Mouse (Mus musculus): ENCODE results near the gene Tbc1d22b.
A peak's percentile ranks its signal among the peaks of the same experiment; 100 is the strongest.
"Not testable (repeated sequence)": the region's sequence is repeated elsewhere in the genome, so short reads cannot be mapped to it uniquely, and the experiment has no call there.

Tbc1d22b gene

GRCm38 (mm10) chr17:29549543-29550428 lies at the start of gene Tbc1d22b, which contains the start of gene Gm17657:
Tbc1d22b (plus strand) TSS chr17:29549785.
Gm17657 (minus strand) TSS chr17:29549638.
- peak; percentile 76 for DNase-seq (ENCODE audit: low spot score)

GRCm38 (mm10) chr17:29500243-29500740 lies 49.3 kb upstream of the Tbc1d22b start:
- no peak for DNase-seq (ENCODE audit: low spot score)

GRCm38 (mm10) chr17:29500802-29501469 lies 48.6 kb upstream of the Tbc1d22b start:
- no peak for DNase-seq (ENCODE audit: low spot score)

- DNase-seq (ENCODE audit: low spot score), result no peak
Measured at GRCm38 (mm10) chr17:29502005-29502668, 47.4 kb upstream of the Tbc1d22b start.

DNA sequence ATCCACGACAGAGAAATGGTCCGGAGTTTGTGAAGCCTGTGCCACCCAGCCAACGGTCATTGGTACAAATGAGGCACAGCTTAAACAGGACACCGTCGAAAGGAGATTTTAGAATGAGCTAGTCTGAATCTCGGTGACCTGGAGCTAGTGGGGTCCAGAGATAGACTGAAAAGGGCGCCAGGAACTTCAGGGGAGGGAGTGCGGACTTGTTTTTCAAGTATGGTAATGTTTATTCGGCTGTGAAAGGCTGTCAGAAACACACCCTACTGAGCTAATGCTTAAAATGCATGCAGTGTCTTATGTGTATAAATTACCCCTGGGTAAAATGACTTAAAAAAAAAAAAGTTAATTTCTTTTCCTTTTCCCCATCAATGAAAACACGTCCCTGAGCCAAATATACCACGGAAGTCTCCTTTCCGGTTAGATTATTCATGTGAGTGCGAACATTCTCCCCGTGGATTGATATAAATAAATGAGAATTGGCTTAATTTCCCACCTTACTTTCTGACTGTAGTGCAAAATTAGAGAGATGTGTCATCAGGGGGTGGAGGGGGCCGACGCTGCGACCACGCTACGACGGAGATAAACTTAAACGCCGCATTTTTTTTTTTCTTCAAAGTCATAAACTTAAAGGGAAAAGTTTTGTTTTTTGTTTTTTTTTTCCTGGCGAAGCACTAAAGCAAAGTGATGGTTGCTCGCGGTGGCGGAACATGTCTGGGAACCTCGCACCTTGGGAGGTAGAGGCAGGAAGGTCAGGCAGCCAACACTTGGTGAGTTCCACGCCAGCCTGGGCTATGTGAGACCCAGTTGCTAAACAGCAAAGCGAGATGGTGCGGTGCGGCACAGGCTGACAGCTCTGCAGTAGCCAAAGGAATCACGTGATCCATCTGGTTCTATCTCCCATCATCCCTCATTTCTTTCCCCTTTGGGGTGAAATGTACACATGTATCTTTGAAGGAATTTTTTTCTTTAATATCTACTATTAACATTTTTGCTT lies 46.6 kb upstream of the Tbc1d22b start:
- no peak for DNase-seq (ENCODE audit: low spot score)

DNA sequence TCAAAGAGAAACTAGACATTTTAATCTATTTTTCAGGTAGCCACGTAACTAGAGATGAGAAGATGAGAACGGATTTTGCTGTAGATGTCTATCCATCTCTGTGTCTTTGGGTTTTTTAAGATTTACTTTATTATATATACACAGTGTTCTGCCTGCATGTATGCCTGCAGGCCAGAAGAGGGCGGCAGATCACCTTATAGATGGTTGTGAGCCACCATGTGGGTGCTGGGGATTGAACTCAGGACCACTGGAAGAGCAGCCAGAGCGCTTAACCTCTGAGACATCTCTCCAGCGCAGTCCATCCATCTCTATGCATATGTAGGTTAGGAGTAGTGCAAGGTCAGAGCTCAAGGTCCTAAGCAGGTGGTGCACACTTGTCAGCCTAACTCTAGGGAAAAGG lies 45.9 kb upstream of the Tbc1d22b start:
- DNase-seq (ENCODE audit: low spot score), result no peak

GRCm38 (mm10) chr17:29508927-29509608 lies 40.5 kb upstream of the Tbc1d22b start:
- DNase-seq (ENCODE audit: low spot score), result no peak

- no peak for DNase-seq (ENCODE audit: low spot score)
Measured at GRCm38 (mm10) chr17:29510691-29511090, 38.9 kb upstream of the Tbc1d22b start.

GRCm38 (mm10) chr17:29513044-29513730 lies 36.4 kb upstream of the Tbc1d22b start:
- DNase-seq (ENCODE audit: low spot score), result peak; percentile 27

- peak; percentile 59 for DNase-seq (ENCODE audit: low spot score)
Measured at GRCm38 (mm10) chr17:29514435-29514834, 35.1 kb upstream of the Tbc1d22b start.

GRCm38 (mm10) chr17:29518665-29519064 lies 30.9 kb upstream of the Tbc1d22b start:
- DNase-seq (ENCODE audit: low spot score), result not testable (repeated sequence)

DNA sequence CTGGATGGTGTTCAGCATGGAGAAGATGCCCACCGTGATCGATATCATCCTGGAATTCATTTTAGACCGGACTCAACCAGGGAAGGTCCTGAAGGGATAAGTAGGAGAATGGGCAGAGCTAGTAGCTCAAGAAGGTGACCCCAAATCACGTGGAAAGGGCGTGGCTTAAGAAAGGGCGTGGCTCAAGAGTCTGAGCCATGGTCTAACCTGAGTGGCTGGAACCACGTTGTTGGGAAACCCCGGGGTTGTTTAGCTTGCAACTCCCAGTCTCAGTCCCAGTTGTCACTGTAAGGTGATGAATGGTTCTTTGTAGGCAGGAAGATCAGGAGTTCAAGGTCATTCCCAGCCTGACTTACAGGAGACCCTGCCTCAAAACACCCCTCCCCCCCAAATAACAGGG lies 29.9 kb upstream of the Tbc1d22b start:
- no peak for DNase-seq (ENCODE audit: low spot score)

DNA sequence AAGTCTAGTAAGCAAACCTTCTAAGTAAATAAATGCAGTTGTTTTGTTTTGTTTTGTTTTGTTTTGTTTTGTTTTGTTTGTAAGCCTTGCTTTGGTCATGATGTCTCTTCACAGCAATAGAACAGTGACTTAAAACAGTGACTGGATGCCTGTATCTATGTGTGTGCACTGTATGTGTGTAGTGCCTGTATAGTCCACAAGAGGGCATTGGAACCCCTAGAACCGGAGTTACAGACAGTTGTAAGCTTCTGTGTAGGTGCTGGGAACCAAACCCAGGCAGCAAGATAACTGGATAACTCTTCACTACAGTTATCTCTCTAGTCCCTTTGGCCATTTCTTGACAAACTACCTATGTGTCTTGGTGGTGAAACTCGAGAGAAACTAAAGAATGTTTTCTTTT lies 24.0 kb upstream of the Tbc1d22b start:
- no peak for DNase-seq (ENCODE audit: low spot score)

DNA sequence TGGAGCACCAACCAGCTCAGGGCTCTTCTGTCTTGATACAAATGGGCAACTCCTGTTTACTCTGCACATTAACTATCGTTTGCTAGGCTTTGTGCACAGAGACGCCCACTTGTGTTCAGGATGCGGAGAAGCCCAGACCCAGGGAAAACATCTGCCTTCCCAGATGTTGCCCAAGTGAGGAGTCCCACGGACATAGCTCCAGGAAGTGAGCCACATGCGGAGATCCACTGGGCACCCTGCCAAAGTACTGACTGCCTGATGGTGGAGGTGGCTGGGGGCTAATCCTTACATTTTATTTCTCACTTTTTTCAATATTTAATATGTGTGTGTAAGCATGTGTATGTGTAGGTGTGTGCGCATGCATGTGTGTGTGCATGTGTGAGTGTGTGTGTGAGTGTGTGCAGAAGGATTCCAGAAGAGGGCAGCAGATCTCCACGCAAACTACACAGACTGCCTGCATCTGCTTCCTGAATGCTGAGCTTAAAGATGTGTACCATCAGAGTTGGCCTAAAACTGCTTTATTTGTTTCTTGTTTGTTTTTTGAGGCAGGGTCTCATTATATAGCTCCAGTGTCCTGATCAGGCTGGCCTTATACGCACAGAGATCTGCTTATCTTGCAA lies 20.9 kb upstream of the Tbc1d22b start:
- DNase-seq (ENCODE audit: low spot score), result no peak

DNA sequence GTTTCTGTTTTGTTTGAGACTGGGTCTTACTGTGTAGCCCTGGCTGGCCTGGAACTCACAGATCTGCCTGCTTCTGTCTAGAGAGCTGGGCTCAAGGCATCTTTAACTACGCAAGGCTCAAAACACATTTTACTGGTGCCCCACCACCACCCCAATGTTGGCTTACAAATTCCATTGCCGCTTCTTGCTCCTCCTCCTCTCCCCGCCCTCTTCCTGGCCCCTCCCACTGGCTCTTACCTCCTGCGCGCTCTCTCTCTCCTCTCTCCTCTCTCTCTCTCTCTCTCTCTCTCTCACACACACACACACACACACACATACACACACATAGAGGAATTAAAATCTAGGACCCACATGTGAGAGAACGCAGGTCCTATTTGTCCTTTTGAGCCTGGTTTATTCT lies 19.1 kb upstream of the Tbc1d22b start:
- no peak for DNase-seq (ENCODE audit: low spot score)

GRCm38 (mm10) chr17:29531278-29531677 lies 18.3 kb upstream of the Tbc1d22b start:
- DNase-seq (ENCODE audit: low spot score), result no peak

DNA sequence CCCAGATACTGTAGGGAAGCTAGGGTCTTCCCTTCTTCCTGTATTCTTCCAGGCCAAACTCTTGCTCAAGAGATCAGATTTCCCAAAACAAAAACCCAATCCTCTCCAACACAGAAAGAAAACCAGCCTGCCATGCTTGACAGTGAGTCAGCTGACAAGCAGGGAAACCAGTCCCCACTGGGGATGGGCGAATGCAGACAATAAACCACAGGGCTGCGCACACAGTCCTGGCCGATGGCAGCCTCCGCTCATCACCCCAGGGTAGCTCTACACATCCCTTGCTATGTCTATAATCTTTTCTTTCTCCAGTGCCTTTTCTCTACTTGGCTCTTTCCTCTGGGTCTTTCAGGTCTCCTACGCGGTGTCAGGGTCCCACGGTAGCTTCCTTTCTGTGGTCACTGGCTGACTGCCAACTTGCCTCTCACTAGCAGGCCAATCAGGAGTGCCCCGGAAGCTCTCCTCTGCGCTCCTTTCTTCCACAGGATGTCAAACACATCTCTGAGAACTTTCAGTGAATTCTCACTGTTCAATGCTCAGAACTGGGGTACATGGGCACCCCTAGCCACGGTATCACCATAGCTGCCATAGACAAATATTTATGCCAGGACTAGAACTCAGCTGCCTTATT lies 17.7 kb upstream of the Tbc1d22b start:
- no peak for DNase-seq (ENCODE audit: low spot score)

DNA sequence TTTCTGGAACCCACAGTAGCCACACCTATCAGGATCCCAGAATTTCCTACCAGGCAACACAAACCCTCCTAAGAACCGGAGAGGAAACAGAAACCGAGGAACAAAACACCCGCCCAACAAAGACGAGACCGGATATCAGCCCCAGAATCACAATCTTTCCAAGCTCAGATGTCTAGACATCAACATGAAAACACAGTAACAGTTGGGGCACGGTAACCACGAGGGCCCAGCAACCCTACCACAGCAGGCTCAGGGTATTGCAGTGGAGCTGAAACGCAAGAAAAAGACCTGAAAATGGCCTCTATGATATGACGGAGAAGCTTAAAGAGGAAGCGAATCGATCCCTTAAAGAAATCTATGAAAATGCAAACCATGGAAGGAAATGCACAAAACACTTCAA lies 15.7 kb upstream of the Tbc1d22b start:
- DNase-seq (ENCODE audit: low spot score), result no peak

DNA sequence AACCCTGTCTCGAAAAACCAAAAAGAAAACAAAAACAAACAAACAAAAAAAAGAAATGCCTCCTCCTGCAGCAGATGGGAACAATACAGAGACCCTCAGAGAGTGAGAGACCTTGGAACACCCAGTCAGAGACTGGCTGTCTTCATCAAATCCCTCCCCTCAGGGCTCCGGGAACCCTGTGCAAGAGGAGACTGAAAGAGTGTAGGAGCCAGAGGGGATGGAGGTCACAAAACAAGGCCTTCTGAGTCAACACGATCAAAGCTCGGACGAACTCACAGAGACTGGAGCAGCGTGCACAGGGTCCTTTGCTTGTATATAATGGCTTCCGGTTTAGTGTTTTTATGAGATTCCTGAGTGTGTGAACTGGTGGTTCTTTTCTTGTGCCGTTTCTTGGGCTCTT lies 9.2 kb upstream of the Tbc1d22b start:
- DNase-seq (ENCODE audit: low spot score), result no peak

All from ovary, postnatal 10 days (tissue).